20 mouse cellular contexts compared by ENCODE assay signal in the genomic region with DNA sequence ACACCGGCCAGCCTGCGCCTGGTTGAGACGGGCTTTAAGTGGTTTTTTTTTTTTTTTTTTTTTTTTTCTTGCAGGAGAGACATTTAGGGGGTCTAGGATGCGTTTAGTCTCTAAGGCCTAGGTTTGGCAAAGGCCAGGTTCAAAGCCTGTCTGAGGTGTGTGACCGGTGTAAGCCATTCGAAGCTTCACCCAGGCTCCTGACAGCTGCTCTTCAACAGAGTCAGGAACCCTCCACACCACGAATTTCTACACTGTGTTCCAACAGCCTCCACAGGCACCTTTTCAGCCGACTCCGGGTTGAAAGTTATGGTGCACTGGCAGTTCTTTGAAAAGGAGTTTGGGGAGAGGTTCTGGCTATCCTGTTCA. TPM values are rescaled to one million over a fixed set of nuclear protein-coding genes. Genes with fewer than 3 reads are reported as not detected.
DNase-seq lines count a peak whose midpoint lies in the region; ATAC-seq and TF ChIP-seq lines count a peak whose summit lies in the region.
"Had no signal": no experiment of that assay in that cellular context is flagged by ENCODE, and none has a peak within 500 bp of the region (broad histone marks: within the 10 kb centered on the region; RNA-seq: fewer than 3 reads in every experiment).

No protein-coding gene starts in this region.

- no peak for TF ChIP-seq CTCF in hindbrain, postnatal 0 days (IDR thresholded peaks at IDR 0.05; ENCODE audit: low read depth)

- H3K27me3 ChIP-seq in limb, embryonic 13.5 days, result peaks cover 95% of the 10 kb centered on the region
- H3K27me3 ChIP-seq in limb, embryonic 10.5 days (ENCODE audit: low read depth, poor library complexity, severe bottlenecking), result peaks cover 100% of the 10 kb centered on the region
- H3K27me3 ChIP-seq in hindbrain, postnatal 0 days (ENCODE audit: insufficient read depth, low read length), result peaks cover 70% of the 10 kb centered on the region

- H3K9ac ChIP-seq in limb, embryonic 13.5 days, result no peak overlapping the region
- no peak overlapping the region for H3K9ac ChIP-seq in ES-E14 (ENCODE audit: insufficient read depth, low read depth, low read length, poor library complexity, severe bottlenecking)
- H3K9ac ChIP-seq in hindbrain, postnatal 0 days (replicated peaks; ENCODE audit: low read length), result no peak overlapping the region
- H3K9ac ChIP-seq: heart, embryonic 13.5 days; lung, embryonic 15.5 days had no signal

- H3K36me3 ChIP-seq in limb, embryonic 13.5 days, result no peaks in the 10 kb centered on the region
- H3K36me3 ChIP-seq in limb, embryonic 10.5 days, result no peaks in the 10 kb centered on the region
- H3K36me3 ChIP-seq in ES-E14 (ENCODE audit: control insufficient read depth, insufficient read depth, low read length, poor library complexity, severe bottlenecking), result no peaks in the 10 kb centered on the region
- H3K36me3 ChIP-seq in hindbrain, postnatal 0 days (ENCODE audit: insufficient read depth, low read length), result no peaks in the 10 kb centered on the region
- H3K36me3 ChIP-seq: heart, embryonic 13.5 days; lung, embryonic 15.5 days had no signal

- no peak overlapping the region for H3K27ac ChIP-seq in limb, embryonic 13.5 days
- no peak overlapping the region for H3K27ac ChIP-seq in limb, embryonic 10.5 days
- no peak overlapping the region for H3K27ac ChIP-seq in ES-E14 (ENCODE audit: insufficient read depth, low read depth, low read length, poor library complexity, severe bottlenecking)
- H3K27ac ChIP-seq in hindbrain, postnatal 0 days, result no peak overlapping the region
- H3K27ac ChIP-seq: heart, embryonic 13.5 days; layer of hippocampus, adult 2 months; lung, embryonic 15.5 days had no signal

- H3K4me2 ChIP-seq in limb, embryonic 13.5 days (replicated peaks), result no peak overlapping the region
- no peak overlapping the region for H3K4me2 ChIP-seq in hindbrain, postnatal 0 days (ENCODE audit: low read depth, low read length)
- H3K4me2 ChIP-seq: heart, embryonic 13.5 days; lung, embryonic 15.5 days had no signal

- no peak for DNase-seq in limb, embryonic 10.5 days (ENCODE audit: low spot score)
- DNase-seq in ES-CJ7 (ENCODE audit: low read depth, low spot score), result peak; percentile 10
- DNase-seq in ES-E14 (ENCODE audit: low read depth, low spot score), result no peak
- no peak for DNase-seq in hindbrain, postnatal 0 days (ENCODE audit: low spot score)
- DNase-seq in adrenal gland, postnatal 25 days, result no peak
- DNase-seq in frontal cortex, postnatal 14 days (ENCODE audit: low spot score in 2 of 2), result no peak
- DNase-seq: cerebellum, adult 8-10 months; kidney, adult 9 months; thymus, adult 18-20 months had no signal

- WGBS in limb, embryonic 13.5 days, result 5% methylated on average over 9 of the region's 9 CpGs
- WGBS in limb, embryonic 10.5 days, result 2% methylated on average over 9 of the region's 9 CpGs
- 4% methylated on average over 9 of the region's 9 CpGs for WGBS in hindbrain, postnatal 0 days

- H3K4me3 ChIP-seq in limb, embryonic 13.5 days, result no peak overlapping the region
- no peak overlapping the region for H3K4me3 ChIP-seq in limb, embryonic 10.5 days
- no peak overlapping the region for H3K4me3 ChIP-seq in ES-E14 (ENCODE audit: insufficient read depth in 1 of 2, low read depth in 1 of 2, low read length in 2 of 2, poor library complexity in 1 of 2, severe bottlenecking in 1 of 2)
- no peak overlapping the region for H3K4me3 ChIP-seq in hindbrain, postnatal 0 days (ENCODE audit: low read length)
- H3K4me3 ChIP-seq: erythroblast, embryonic 14.5 days; heart, embryonic 13.5 days; layer of hippocampus, adult 2 months; lung, embryonic 15.5 days had no signal

- in situ Hi-C loops in ES-E14 (cut with MboI; ENCODE audit: low sequenced_read_pairs in 2 of 2, unreplicated experiment in 2 of 2), result no loop called here

- peak; percentile 17; the same call in 1 of the 2 replicates for ATAC-seq in limb, embryonic 13.5 days (ENCODE audit: low FRiP score, low read depth)
- ATAC-seq in hindbrain, postnatal 0 days, result peak; percentile 46; the same call in 1 of the 2 replicates
- ATAC-seq: CD4-positive, CD25-positive, alpha-beta regulatory T cell, adult 4 months had no signal

- peaks cover 9% of the 10 kb centered on the region for H3K4me1 ChIP-seq in limb, embryonic 13.5 days
- H3K4me1 ChIP-seq in limb, embryonic 10.5 days, result peaks cover 18% of the 10 kb centered on the region
- 0 out of 4 replicates have a peak, but pooled peaks cover 0 to 2% of the 10 kb centered on the region in 2 experiments for H3K4me1 ChIP-seq in ES-E14 (ENCODE audit: control insufficient read depth in 2 of 2, insufficient read depth in 2 of 2, low read length in 2 of 2, poor library complexity in 1 of 2)
- H3K4me1 ChIP-seq in hindbrain, postnatal 0 days (ENCODE audit: insufficient read depth, low read length), result no peaks in the 10 kb centered on the region

- no peaks in the 10 kb centered on the region for H3K9me3 ChIP-seq in limb, embryonic 13.5 days
- no peaks in the 10 kb centered on the region for H3K9me3 ChIP-seq in limb, embryonic 10.5 days (replicated peaks)
- no peaks in the 10 kb centered on the region for H3K9me3 ChIP-seq in ES-E14 (ENCODE audit: control insufficient read depth, insufficient read depth, low read depth, low read length)
- no peaks in the 10 kb centered on the region for H3K9me3 ChIP-seq in hindbrain, postnatal 0 days (ENCODE audit: low read length)
- H3K9me3 ChIP-seq: heart, embryonic 13.5 days; lung, embryonic 15.5 days had no signal

TF ChIP-seq in ES-E14, 5 proteins besides CTCF, POLR2A, EP300 and RAD21:
- TF ChIP-seq CHD2 (IDR thresholded peaks at IDR 0.05; ENCODE audit: low read depth, low read length) (no peak), ZNF384 (IDR thresholded peaks at IDR 0.05; ENCODE audit: low read depth, low read length) (0 out of 2 replicates have a peak, but pooled peaks have one; percentile 21), MAFK (IDR thresholded peaks at IDR 0.05; ENCODE audit: insufficient read depth, low read depth, low read length) (no peak), HCFC1 (IDR thresholded peaks at IDR 0.05; ENCODE audit: borderline replicate concordance, insufficient read depth, low read length) (no peak), ZC3H11A (IDR thresholded peaks at IDR 0.05; ENCODE audit: borderline replicate concordance, low read depth, low read length) (no peak)

RNA-seq across cellular contexts. Expression of a gene that starts 2.3 kb away (rescaled TPM):
- polyA plus RNA-seq in limb, embryonic 13.5 days (2015; fragmentation: Nextera tagmentation; extraction: Ambion mirVana), result 0.05 TPM in 1 of 2 replicates, not detected in the other
- polyA plus RNA-seq in limb, embryonic 10.5 days (2016; fragmentation: Nextera tagmentation; extraction: Ambion mirVana), result 0.08 and 0.11 TPM in 2 replicates
- total RNA-seq in ES-E14 (2012; rRNA removed), result 0.09 TPM in 1 of 2 replicates, not detected in the other
- 11.3 and 17.3 TPM in 2 replicates for total RNA-seq in hindbrain, postnatal 0 days (2014; rRNA removed)
- 15.3 and 15.8 TPM in 2 replicates for polyA plus RNA-seq in hindbrain, postnatal 0 days (2015; fragmentation: Nextera tagmentation; extraction: Ambion mirVana)
- total RNA-seq in adrenal gland, postnatal 25 days (2021), result 11.1 and 18.8 TPM in 2 replicates
- total RNA-seq: gastrocnemius, adult 18-20 months; granulocyte monocyte progenitor cell, adult 5-6 weeks; layer of hippocampus, adult 2 months; left cerebral cortex, postnatal 10 days; liver, adult 2 months; monocyte, adult 5-6 weeks had no signal
- polyA plus RNA-seq: erythroblast, embryonic 14.5 days; liver, adult 2 months had no signal

Comparison
In these comparisons a context has a peak if more than half of its experiments do, and no peak if none do; other contexts are left out.
1. RNA of a gene that starts 2.3 kb away (total RNA-seq): 11.1 to 18.8 TPM in adrenal gland, postnatal 25 days and 11.3 to 17.3 TPM in hindbrain, postnatal 0 days; 0.09 TPM in ES-E14; every median in the first group is over 10 times any median in the second.